Mouse (Mus musculus) fibroblast of lung, adult 2 months (primary cell): ENCODE results near the gene Rpl28.

Source experiments
- DNase-seq: peaks from one replicate; pipeline ENCODE4 v3.0.0-alpha.2; 2011; ENCODE audit warnings: low read depth

The Rpl28 gene

DNA sequence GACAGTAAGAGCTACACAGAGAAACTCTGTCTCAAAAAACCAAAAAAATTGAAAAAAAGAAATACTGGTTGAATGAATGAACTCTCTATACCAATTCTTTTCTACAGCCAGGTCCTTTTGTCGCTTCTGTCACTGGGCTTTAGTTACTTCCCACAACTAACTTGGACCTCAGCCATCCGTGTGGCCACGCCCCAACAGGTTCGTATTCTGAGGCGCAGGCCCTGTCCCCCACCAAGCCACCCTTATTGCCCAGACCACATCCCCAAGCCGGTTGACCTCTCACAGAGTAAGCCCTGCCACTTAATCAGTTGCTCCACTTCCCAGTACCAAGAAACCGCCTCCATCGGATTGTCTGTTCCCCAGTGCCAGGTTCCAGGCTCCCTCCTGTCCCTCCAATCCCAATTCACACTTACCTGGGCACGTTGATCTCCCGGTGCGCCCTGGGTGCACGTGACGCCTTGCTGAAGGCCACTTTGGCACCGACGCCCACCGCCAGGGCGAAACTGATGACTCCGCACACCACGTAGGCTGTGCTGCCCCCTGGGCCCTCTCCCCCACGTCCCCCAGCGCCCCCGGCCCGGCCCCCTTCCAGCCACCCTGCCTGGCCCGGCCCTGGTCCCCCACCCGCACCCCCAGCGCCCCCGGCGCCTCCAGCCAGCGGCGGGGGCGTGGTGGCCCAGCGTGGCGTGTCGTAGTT, 43.1 kb downstream of the Rpl28 start:
- no peak for DNase-seq

DNA sequence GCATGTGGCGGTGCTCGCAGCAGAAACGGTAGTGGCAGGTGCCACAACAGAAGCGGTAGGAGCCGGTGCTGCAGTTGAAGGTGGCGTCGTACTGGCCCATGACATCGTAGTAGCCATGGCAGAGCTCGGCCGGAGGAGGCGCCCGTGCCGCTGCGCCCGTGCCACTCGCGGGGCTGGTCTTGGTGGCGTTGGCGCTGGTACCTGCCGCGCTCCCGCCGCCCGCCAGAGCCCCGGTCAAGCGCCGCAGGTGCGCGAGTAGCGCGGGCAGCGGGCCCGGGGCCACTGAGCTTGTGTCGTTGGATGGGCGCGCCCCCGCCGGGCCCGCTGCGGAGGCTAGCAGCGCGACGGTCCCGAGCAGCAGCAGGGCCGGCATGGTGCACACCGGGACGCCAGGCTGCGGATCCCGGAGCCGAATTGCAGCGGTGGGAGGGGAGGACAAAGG, 43.7 kb downstream of the Rpl28 start:
- DNase-seq = no peak

DNA sequence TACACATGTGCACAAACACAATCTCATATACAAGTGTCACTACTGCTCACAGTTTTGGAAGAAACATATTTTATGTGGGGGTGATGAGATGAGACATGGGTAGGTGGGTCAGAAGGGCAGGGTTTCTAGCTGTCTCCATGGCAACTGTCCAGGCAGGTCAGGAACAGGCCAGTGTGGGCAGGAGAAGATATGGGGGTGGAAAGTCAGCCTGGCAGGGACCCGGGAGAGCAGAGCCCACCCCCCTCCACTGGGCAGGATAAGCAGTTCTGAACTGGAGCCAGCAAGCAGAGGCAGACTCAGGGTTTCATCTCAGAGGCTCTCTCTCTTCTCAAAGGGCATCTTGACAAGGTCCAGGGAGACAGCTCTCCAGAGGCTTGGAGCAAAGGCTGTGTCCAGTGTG, 45.0 kb downstream of the Rpl28 start:
- no peak for DNase-seq

DNA sequence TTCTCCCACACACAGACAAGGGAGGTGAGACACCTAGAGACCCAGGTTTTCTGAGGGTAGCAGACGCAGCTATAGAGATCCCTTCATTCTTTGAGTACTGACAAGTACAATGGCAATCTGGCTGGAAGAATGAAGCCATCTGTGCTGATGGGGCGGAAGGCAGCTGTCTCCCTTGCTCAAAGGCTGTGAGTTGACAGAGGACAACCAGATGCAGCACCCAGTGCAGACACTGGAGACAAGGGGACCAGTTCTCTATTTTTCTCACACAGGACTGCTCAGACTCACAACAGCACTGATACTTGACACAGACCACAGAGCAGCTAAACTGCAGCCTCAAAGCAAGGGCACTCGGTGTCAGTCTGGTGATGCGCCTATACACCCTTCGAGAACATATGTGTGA, 49.4 kb downstream of the Rpl28 start:
- no peak for DNase-seq

DNA sequence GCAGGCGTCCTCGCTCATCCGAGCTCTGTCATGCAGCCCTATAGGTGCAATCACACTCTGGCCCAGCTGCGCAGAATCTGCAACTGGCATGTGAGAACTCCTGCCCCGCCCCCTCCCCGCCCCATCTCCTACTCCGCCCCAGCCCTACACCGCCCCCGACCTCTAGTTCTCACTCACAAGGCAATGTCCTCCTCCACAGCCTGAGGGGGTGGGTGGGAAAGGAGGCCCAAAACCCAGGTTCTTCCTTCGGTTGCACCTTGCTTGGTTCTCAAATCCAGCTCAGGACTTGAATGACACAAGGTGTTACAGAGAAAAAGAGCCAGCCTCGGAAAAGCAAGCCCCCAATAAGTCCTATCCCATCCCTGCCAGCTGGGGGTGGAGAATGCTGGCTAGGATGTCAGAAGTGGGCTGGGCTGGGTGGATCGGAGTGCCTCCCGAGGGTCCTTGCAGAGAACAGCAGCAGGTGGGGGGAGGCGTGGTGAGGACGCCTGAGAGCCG, 50.0 kb downstream of the Rpl28 start:
- no peak for DNase-seq

DNA sequence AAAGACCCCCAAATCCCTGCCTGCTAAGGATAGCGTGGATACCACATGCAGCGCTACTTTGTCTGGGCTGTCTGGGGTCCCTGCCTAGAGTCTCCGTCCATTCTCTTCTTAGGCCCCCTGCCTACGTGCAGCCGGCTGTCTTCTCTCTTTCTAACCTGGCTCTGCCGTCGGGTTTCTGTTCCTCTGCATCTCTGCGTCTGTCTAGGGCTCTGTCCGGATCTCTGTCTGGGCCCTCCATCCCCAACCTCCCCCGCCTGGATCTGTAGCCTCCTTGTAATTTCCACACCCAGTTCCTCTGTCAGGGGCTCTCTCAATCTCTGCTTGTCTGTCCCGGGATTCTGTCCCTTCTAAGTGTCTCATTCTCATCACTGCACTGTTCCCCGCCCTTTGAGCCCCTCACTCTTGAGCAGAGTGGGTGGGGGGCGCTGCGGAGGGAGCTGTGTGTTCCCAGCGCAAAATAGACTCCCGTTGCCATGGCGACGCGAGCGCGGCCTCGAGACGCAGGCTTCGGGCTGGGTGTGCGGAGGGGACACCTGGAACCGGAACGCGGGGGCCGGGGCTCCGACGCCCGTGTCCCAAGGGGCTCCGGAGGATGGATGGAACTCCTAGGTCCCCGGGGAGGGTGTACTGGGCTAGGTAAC, 51.0 kb downstream of the Rpl28 start:
- no peak for DNase-seq

DNA sequence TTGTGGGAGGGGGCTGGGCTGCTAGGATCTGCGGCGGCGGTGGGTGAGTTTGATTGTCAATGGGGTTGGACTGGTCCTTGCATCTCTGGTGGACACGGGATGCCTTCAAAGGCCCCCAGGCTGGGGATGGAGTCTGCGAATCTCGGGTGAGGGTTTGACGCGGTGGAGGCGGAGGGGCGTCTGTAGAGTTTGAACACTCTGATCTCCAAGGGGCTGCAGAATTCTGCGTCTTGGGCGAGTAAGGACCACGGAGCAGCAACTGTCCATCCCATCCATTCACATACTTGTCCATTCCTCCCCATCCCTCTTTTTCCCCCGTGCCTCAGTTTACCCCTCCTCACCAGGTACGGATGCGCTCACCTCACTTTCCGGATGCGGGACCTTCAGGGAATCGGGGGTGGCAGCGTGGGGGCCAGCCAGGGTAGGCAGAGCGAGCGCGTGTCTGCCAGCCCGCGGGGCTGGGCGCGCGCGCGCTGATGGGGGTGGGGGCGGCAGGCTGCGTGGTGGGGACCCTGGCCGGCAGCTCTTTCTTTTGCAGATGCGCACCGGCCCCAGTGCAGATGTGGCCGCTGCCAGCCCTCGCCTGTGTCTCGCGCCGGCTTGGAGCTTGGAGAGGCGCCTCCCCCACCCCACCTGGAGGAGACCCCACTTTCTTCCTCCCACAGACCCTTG, 51.7 kb downstream of the Rpl28 start, which contains the start of gene Shisa7:
TSS of gene Shisa7 (minus strand) at position 452 of the 672 bp plus-strand sequence.
- no peak for DNase-seq
